Mouse (Mus musculus) stomach, embryonic 14.5 days (tissue): Measurements from ENCODE around the gene Ccl4. TPM values are rescaled to one million over a fixed set of nuclear protein-coding genes. Genes with fewer than 3 reads are reported as not detected.

ENCODE experiments used
- ATAC-seq: fragments of 200-750 bp; cut with Nextera tagmentation; 2 replicates; pipeline ENCODE4 v1.8.0; 2017; ENCODE audit warnings: low read depth, moderate TSS enrichment; ENCODE audit not compliant: insufficient number of reproducible peaks, insufficient read depth, low FRiP score
- H3K27ac ChIP-seq: fragments of 300-500 bp; sonication (generic); 2 replicates; pipeline ENCODE4 v1.5.1; 2014; ENCODE audit warnings: mild to moderate bottlenecking, low read length, moderate library complexity, mixed read lengths
- H3K27me3 ChIP-seq: fragments of 300-500 bp; sonication (generic); 2 replicates; pipeline ENCODE4 v1.6.1; 2014; ENCODE audit warnings: low read length, control low read depth, mixed read lengths; ENCODE audit not compliant: control insufficient read depth, insufficient read depth
- H3K36me3 ChIP-seq: fragments of 300-500 bp; sonication (generic); 2 replicates; pipeline ENCODE4 v1.6.1; 2014; ENCODE audit warnings: mild to moderate bottlenecking, control low read depth, low read length, moderate library complexity, mixed read lengths; ENCODE audit not compliant: control insufficient read depth, insufficient read depth
- H3K4me1 ChIP-seq: fragments of 300-500 bp; sonication (generic); 2 replicates; pipeline ENCODE4 v1.6.1; 2014; ENCODE audit warnings: low read length, control low read depth, mixed read lengths; ENCODE audit not compliant: control insufficient read depth, insufficient read depth
- H3K4me2 ChIP-seq: fragments of 300-500 bp; sonication (generic); replicated peaks from 2 replicates; pipeline ENCODE4 v1.6.1; 2014; ENCODE audit warnings: low read depth, low read length, control low read depth
- H3K4me3 ChIP-seq: fragments of 300-500 bp; sonication (generic); 2 replicates; pipeline ENCODE4 v1.5.1; 2014; ENCODE audit warnings: low read depth, low read length, control low read depth
- H3K9ac ChIP-seq: fragments of 300-500 bp; sonication (generic); replicated peaks from 2 replicates; pipeline ENCODE4 v1.6.1; 2014; ENCODE audit warnings: low read depth, mild to moderate bottlenecking, control low read depth, low read length, moderate library complexity, mixed read lengths
- H3K9me3 ChIP-seq: fragments of 300-500 bp; sonication (generic); 2 replicates; pipeline ENCODE4 v1.6.1; 2016; ENCODE audit warnings: low read depth, low read length, control low read depth; ENCODE audit not compliant: control insufficient read depth
- WGBS: fragments of 180-500 bp; shearing (Covaris S2); extraction: QIAGEN DNeasy Blood & Tissue Kit; methylation state at CpG from one replicate; pipeline ENCODE4 v1.1.7; 2014; 5-methylcytosine and 5-hydroxymethylcytosine counted together
- polyA plus RNA-seq: library from polyadenylated mRNA; unstranded; fragments of >200 nt; fragmentation: Nextera tagmentation; extraction: Ambion mirVana; gene quantifications from 2 replicates; pipeline ENCODE4 v1.2.1, GENCODE M21; 2014

The Ccl4 gene
- polyA plus RNA-seq, 1 experiment from 2014 or later: 0.68 TPM

DNA sequence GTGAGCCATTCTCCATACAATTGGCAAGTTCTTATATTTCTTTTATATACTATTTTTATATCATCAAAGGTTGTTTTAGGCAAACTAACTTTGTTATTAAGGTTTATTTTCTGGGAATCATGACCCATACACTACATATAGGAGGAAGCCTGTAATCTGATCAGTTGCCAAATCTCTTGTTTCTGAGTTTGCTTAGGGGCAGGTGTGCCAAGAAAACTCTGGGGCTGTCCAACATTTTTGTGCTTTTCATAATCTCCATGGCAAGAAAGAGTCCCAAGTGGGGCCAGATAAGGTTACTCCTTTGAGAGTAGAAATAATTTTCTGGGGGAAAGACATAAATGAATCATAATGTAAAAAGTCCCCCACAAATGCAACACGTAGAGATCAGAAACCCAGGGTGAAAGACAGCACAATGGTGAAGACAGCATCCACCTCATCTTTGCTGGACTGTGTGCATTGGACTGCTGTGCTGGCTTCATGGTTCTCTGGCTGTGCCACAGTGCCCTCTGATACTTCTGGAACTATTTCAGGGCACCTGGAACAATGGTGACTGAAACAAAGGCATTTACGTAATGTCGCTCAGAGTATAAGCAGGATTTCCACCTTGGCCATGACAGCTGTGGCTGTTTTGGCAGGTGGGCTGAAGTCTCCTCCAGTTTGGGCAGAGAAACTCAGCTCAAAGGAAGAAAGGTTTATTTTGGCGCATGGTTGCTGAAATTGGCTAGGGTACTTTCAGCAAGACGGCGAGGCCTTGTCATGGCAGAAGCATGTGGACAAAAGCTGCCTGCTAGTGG lies 15.8 kb upstream of the Ccl4 start:
- 92% methylated on average over 6 of the region's 6 CpGs for WGBS
- Histone ChIP-seq H3K9ac (no peak overlapping the region), H3K27me3 (no peaks in the 10 kb centered on the region), H3K27ac (no peak overlapping the region), H3K36me3 (no peaks in the 10 kb centered on the region), H3K4me1 (no peaks in the 10 kb centered on the region), H3K4me2 (no peak overlapping the region), H3K4me3 (no peak overlapping the region), H3K9me3 (no peaks in the 10 kb centered on the region)
- no peak for ATAC-seq

DNA sequence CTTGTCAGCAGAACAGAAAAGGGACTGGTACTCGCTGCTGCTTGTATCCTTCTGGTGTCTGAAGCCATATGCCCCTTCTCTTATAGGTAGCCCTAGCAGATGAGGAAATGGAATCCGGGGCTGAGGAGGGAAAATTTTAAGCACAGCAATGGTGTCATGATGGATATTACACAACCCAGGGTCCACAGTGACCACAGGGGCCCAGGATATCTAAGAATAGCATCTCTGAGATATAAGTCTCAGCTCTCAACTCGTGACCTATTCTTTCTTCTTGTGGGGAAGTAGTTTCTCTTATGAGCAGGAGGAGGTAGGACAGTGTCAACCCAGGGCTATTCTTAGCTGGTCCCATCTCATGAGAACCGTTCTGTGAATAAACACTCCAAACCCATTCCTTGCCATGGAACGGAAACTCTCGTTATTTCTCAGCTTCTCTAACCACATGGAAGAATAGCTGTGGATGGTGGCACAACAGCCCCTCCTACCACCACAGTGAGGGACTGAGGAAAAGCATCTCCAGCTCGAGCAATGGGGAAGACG lies 13.0 kb upstream of the Ccl4 start, which contains the start of gene Ccl3:
Gene Ccl3 (minus strand): TSS at position 51 of the 537 bp plus-strand sequence.
- no peak for ATAC-seq
- Histone ChIP-seq H3K27me3 (no peaks in the 10 kb centered on the region), H3K4me2 (no peak within 1 kb of the TSS), H3K27ac (no peak within 1 kb of the TSS), H3K9ac (no peak within 1 kb of the TSS), H3K36me3 (no peaks in the 10 kb centered on the region), H3K4me3 (no peak within 1 kb of the TSS), H3K4me1 (no peaks in the 10 kb centered on the region), H3K9me3 (no peaks in the 10 kb centered on the region)
- WGBS: 78% methylated on average over 8 of the region's 8 CpGs

DNA sequence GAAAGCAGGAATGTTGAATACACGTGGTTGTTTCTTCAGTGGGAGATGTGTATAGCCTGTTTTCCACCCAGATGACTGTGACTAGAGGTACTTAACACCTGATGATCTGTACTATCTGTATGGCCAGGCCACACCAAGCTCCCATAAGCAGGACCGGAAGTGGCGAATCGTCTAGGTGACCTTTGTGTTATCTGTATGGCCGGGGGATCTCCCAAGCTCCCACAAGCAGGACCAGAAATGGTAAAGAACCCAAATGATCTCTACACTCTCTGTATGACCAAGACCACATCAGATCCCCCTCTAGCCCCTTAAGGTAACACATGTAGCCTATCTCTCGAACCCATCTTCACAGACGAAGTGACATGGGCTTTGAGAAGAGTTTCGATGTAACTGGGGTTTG lies 7.8 kb upstream of the Ccl4 start:
- Histone ChIP-seq H3K4me3 (no peak overlapping the region), H3K4me1 (no peaks in the 10 kb centered on the region), H3K4me2 (no peak overlapping the region), H3K27ac (no peak overlapping the region), H3K9me3 (no peaks in the 10 kb centered on the region), H3K36me3 (no peaks in the 10 kb centered on the region), H3K27me3 (no peaks in the 10 kb centered on the region), H3K9ac (no peak overlapping the region)
- WGBS: 90% methylated on average over 8 of the region's 8 CpGs
- ATAC-seq: no peak

DNA sequence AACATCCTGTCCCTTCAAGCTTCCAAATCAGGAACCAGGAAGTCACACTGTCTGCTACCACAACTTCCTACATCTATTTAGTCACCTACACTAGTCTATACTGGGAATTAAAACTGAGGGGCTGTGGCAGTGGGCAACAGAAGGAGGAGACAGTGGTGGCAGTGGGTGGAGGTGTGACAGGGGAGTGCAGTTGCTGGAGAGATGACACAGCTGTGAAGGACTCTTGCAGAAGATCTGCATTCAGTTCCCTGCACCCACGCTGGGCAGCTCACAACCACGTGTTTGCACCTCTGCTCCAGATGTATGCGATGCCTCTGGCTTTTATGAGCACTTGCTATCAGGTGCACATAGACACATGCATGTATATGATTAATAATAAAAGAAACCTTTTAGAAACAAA lies 4.9 kb upstream of the Ccl4 start:
- no peak for ATAC-seq
- 72% methylated on average over 3 of the region's 3 CpGs for WGBS

DNA sequence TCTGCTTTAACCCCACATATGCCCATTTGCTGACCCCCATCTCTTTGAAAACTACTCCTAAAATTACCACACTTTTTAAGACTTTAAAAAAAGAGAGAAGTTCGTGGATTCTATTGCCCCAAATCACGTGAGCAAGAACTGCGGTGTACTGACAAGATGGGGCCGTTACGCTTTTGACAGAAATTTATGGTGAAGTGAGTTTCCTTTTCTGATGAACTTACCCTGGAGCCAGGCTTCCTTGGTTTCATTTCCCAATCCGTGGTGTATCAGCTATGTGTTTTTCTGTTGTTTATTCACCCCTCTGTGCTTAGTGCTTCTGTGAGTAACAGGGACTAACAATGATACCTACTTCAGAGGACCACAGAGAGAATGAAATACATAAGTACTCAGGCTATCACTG lies 3.6 kb upstream of the Ccl4 start:
- H3K9me3 ChIP-seq: no peaks in the 10 kb centered on the region
- H3K4me1 ChIP-seq: no peaks in the 10 kb centered on the region
- ATAC-seq: no peak
- H3K4me2 ChIP-seq: no peak overlapping the region
- no peaks in the 10 kb centered on the region for H3K36me3 ChIP-seq
- no peak overlapping the region for H3K4me3 ChIP-seq
- H3K27ac ChIP-seq: no peak overlapping the region
- no peaks in the 10 kb centered on the region for H3K27me3 ChIP-seq
- H3K9ac ChIP-seq: no peak overlapping the region
- WGBS: 74% methylated on average over 6 of the region's 6 CpGs

More for the DNA sequence above, 4.9 kb upstream of the Ccl4 start:
- Histone ChIP-seq H3K27ac (no peak overlapping the region), H3K4me2 (no peak overlapping the region), H3K4me3 (no peak overlapping the region), H3K9me3 (no peaks in the 10 kb centered on the region), H3K4me1 (no peaks in the 10 kb centered on the region), H3K36me3 (no peaks in the 10 kb centered on the region), H3K27me3 (no peaks in the 10 kb centered on the region), H3K9ac (no peak overlapping the region)

DNA sequence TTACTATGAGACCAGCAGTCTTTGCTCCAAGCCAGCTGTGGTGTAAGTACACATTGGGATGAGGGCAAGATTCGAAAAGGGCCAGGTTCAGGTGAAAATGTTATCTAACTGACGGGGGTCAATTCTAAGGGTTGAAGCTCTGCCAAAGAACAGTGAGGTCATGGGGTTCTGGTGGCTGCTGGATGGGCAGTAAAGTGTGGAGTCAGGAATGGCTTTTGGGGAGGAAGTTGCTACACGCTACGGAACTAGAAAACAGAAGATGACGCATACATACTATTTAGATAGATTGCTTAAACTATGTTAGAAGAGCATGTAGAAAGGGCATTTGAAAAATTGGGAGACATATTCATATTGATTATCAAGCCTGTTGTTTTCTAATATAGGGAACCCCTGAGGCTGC lies 1.1 kb downstream of the Ccl4 start:
- Histone ChIP-seq H3K4me1 (no peaks in the 10 kb centered on the region), H3K4me3 (no peak overlapping the region), H3K9ac (no peak overlapping the region), H3K4me2 (no peak overlapping the region), H3K27ac (no peak overlapping the region), H3K9me3 (no peaks in the 10 kb centered on the region), H3K36me3 (no peaks in the 10 kb centered on the region), H3K27me3 (no peaks in the 10 kb centered on the region)
- WGBS: 54% methylated on average over 5 of the region's 5 CpGs
- ATAC-seq: no peak

DNA sequence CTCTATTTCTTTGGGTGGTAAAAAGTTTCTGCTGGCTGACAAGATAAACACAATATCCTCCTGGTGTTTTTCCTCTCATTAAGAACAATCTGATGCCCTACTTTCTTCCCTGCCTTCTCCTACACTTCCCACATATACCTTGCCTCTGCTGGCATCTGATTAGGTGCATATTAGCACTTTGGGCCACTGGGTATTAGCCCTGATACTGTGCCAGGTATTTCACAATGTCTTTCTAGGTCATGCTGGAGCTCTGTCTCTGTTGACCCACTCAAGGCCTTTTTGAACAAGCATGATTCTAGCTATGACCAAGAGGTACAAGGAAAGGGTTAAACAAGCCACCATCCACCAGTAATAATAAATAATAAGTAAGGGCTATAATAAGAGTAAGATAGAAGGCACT lies 9.4 kb downstream of the Ccl4 start:
- H3K4me2 ChIP-seq: no peak overlapping the region
- H3K4me3 ChIP-seq: no peak overlapping the region
- no peaks in the 10 kb centered on the region for H3K9me3 ChIP-seq
- H3K9ac ChIP-seq: no peak overlapping the region
- no peak for ATAC-seq
- H3K4me1 ChIP-seq: no peaks in the 10 kb centered on the region
- no peaks in the 10 kb centered on the region for H3K27me3 ChIP-seq
- no peaks in the 10 kb centered on the region for H3K36me3 ChIP-seq
- H3K27ac ChIP-seq: no peak overlapping the region

DNA sequence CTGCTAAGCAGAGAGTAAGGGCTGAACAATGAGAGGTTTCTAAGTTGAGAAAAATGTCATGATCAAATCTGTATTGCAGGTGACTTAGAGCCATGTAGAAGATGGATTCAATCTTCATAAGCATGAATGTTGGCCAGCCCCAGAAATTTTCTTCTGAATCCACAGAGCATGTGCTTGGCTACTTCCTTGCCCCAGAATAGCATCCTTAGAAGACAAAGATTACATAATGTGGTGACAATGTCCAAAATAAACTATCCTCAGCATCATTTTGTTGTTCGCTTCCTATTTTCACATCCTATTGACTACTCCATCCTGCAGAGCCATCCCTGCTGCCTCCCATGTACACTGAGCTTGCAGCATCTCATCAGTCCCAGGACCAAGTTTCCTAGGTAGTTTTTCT lies 13.3 kb downstream of the Ccl4 start:
- no peak for ATAC-seq
- Histone ChIP-seq H3K36me3 (no peaks in the 10 kb centered on the region), H3K4me2 (no peak overlapping the region), H3K27ac (no peak overlapping the region), H3K27me3 (no peaks in the 10 kb centered on the region), H3K9me3 (no peaks in the 10 kb centered on the region), H3K4me3 (no peak overlapping the region), H3K9ac (no peak overlapping the region), H3K4me1 (no peaks in the 10 kb centered on the region)
- WGBS: 94% methylated on average over 1 of the region's 1 CpGs

DNA sequence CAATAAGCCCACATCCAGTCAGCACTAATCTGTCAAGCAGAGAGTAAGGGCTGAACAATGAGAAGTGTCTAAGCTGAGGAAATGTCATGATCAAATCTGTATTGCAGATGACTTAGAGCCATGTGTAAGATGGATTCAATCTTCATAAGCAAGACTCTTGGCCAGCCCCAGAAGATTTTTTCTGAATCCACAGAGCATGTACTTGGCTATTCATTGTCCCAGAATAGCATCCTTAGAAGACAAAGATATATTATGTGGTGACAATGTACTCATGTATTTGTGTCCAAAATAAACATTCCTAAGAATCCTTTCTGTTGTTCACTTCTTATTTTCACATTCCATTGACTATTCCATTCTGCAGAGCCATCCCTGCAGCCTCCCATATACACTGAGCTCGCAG lies 27.5 kb downstream of the Ccl4 start:
- no peak for ATAC-seq
- Histone ChIP-seq H3K27me3 (no peaks in the 10 kb centered on the region), H3K4me2 (no peak overlapping the region), H3K4me3 (no peak overlapping the region), H3K27ac (no peak overlapping the region), H3K9me3 (no peaks in the 10 kb centered on the region), H3K9ac (no peak overlapping the region), H3K4me1 (no peaks in the 10 kb centered on the region), H3K36me3 (no peaks in the 10 kb centered on the region)
- WGBS: 79% methylated on average over 1 of the region's 1 CpGs
